Mouse (Mus musculus): ENCODE measurements around the gene Khdrbs1.

Khdrbs1 gene

GRCm38 (mm10) chr4:129672878-129673449 is 69.1 kb downstream of the Khdrbs1 start:
- no peak for DNase-seq (ENCODE audit: low spot score)

DNA sequence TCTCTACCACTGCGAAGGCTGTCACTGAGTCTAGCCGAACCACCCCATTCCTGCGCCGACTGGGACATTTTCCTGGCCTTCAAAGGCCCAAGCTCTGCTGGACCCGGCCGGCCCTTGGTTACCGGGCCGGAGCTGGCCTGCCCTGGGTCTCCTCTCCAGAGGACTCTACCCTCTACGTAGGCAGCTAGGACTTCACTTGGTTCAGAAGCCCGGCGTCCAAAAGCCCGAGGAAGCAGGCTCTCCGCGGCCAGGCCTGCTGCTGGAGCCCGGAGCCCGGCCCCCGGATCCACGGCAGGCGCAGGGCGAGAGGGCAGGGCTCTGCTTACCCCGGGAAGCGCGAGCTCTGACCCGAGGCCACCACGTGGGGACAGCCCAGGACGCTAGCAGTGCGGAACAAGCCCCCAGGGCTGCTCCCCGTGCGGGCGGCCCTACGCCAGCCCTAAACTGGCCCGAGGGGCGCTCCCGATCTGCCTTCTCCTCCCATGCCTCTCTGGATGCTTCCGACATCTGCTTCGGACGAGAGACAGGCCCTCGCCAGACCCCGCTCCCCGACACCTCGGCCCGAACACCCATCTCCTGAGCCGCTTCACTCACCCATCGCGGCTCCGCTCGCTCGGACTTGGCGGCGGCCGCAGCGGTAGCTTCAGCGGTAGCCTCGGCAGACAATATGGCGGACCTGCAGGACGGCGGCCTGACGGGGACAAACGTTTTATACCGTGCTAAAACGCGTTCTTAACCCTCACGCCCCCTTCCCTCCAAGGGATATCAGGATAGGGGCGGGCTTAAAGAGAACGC is 69.8 kb downstream of the Khdrbs1 start, which contains the start of gene Kpna6:
Gene Kpna6 (minus strand): TSS at position 685 of the 795 bp plus-strand sequence.
- DNase-seq (ENCODE audit: low spot score) = peak; percentile 88

GRCm38 (mm10) chr4:129671491-129672082 is 70.5 kb downstream of the Khdrbs1 start:
- DNase-seq (ENCODE audit: low spot score) = peak; percentile 45

- DNase-seq (ENCODE audit: low spot score) = no peak
Observed at GRCm38 (mm10) chr4:129662255-129662813, 79.8 kb downstream of the Khdrbs1 start.

GRCm38 (mm10) chr4:129661584-129661983 is 80.5 kb downstream of the Khdrbs1 start:
- DNase-seq (ENCODE audit: low spot score) = peak; percentile 48

DNA sequence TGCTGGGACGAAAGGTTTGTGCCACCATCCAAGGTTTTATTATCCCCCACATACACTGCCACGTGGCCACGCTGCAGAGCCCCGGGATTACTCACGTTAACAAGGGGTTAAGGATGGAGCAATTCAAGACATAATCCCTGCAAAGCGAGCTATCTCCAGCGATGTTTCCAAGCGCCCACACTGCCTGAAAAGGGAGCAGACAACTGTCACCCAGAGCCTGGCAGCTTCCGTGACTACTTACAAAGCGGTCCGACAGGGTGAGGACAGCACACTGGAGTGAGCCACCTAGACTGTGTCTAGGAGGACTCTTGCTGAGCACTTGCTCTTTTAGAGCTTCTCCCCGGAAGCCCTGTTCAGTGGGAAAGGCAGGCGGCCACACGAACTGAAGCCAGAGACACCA is 87.3 kb downstream of the Khdrbs1 start:
- DNase-seq (ENCODE audit: low spot score) = no peak
